Mouse (Mus musculus) forebrain, embryonic 15.5 days (tissue): ENCODE measurements around the gene Ren1. TPM values are rescaled to one million over a fixed set of nuclear protein-coding genes. Genes with fewer than 3 reads are reported as not detected.

Experiments used
- ATAC-seq: fragments of 200-750 bp; cut with Nextera tagmentation; replicated peaks from 2 replicates; pipeline ENCODE4 v1.8.0; 2017; ENCODE audit warnings: mild to moderate bottlenecking, moderate TSS enrichment, moderate library complexity
- H3K27ac ChIP-seq: fragments of 300-500 bp; sonication (generic); replicated peaks from 2 replicates; pipeline ENCODE4 v1.5.1; 2015; ENCODE audit warnings: mild to moderate bottlenecking, inconsistent platforms
- H3K27me3 ChIP-seq: fragments of 300-500 bp; sonication (generic); 2 replicates; pipeline ENCODE4 v1.6.1; 2015; ENCODE audit warnings: inconsistent platforms
- H3K36me3 ChIP-seq: fragments of 300-500 bp; sonication (generic); 2 replicates; pipeline ENCODE4 v1.6.1; 2015; ENCODE audit warnings: mild to moderate bottlenecking, inconsistent platforms
- H3K4me1 ChIP-seq: fragments of 300-500 bp; sonication (generic); 2 replicates; pipeline ENCODE4 v1.6.1; 2015; ENCODE audit warnings: inconsistent platforms
- H3K4me2 ChIP-seq: fragments of 300-500 bp; sonication (generic); replicated peaks from 2 replicates; pipeline ENCODE4 v1.6.1; 2015; ENCODE audit warnings: mild to moderate bottlenecking, inconsistent platforms
- H3K4me3 ChIP-seq: fragments of 300-500 bp; sonication (generic); 2 replicates; pipeline ENCODE4 v1.5.1; 2015; ENCODE audit warnings: mild to moderate bottlenecking, inconsistent platforms
- H3K9ac ChIP-seq: fragments of 300-500 bp; sonication (generic); replicated peaks from 2 replicates; pipeline ENCODE4 v1.6.1; 2015; ENCODE audit warnings: mild to moderate bottlenecking, inconsistent platforms
- H3K9me3 ChIP-seq: fragments of 300-500 bp; sonication (generic); 2 replicates; pipeline ENCODE4 v1.6.1; 2016; ENCODE audit warnings: inconsistent platforms
- WGBS: fragments of 180-500 bp; shearing (Covaris S2); methylation state at CpG from one replicate; pipeline ENCODE4 v1.1.7; 2015; ENCODE audit warnings: mixed read lengths; 5-methylcytosine and 5-hydroxymethylcytosine counted together
- polyA plus RNA-seq: library from polyadenylated mRNA; unstranded; fragments of >200 nt; fragmentation: Nextera tagmentation; extraction: Ambion mirVana; gene quantifications from 2 replicates; pipeline ENCODE4 v1.2.1, GENCODE M21; 2015

Ren1 gene
- polyA plus RNA-seq, 1 experiment from 2014 or later: not detected

GRCm38 (mm10) chr1:133404005-133404404 is 53.7 kb downstream of the Ren1 start:
- no peak overlapping the region for H3K4me2 ChIP-seq
- H3K27me3 ChIP-seq: no peaks in the 10 kb centered on the region
- no peak overlapping the region for H3K9ac ChIP-seq
- ATAC-seq: no peak
- H3K36me3 ChIP-seq: no peaks in the 10 kb centered on the region
- H3K27ac ChIP-seq: no peak overlapping the region
- 96% methylated on average over 4 of the region's 4 CpGs for WGBS
- H3K4me1 ChIP-seq: no peaks in the 10 kb centered on the region
- H3K4me3 ChIP-seq: no peak overlapping the region
- no peaks in the 10 kb centered on the region for H3K9me3 ChIP-seq

- WGBS: 89% methylated on average over 7 of the region's 7 CpGs
- Histone ChIP-seq H3K4me1 (0 out of 2 replicates have a peak, but pooled peaks cover 3% of the 10 kb centered on the region), H3K4me3 (no peak overlapping the region), H3K27ac (no peak overlapping the region), H3K9me3 (no peaks in the 10 kb centered on the region), H3K9ac (no peak overlapping the region), H3K27me3 (no peaks in the 10 kb centered on the region), H3K4me2 (no peak overlapping the region), H3K36me3 (no peaks in the 10 kb centered on the region)
- no peak for ATAC-seq
These were observed 56.3 kb downstream of the Ren1 start for GRCm38 (mm10) chr1:133406614-133407013.

- 0 out of 2 replicates have a peak, but pooled peaks cover 3% of the 10 kb centered on the region for H3K4me1 ChIP-seq
- H3K9me3 ChIP-seq: no peaks in the 10 kb centered on the region
- ATAC-seq: no peak
- no peak overlapping the region for H3K4me3 ChIP-seq
- H3K36me3 ChIP-seq: no peaks in the 10 kb centered on the region
- no peak overlapping the region for H3K9ac ChIP-seq
- no peak overlapping the region for H3K4me2 ChIP-seq
- no peak overlapping the region for H3K27ac ChIP-seq
- no peaks in the 10 kb centered on the region for H3K27me3 ChIP-seq
- 73% methylated on average over 6 of the region's 6 CpGs for WGBS
These were observed 57.1 kb downstream of the Ren1 start for GRCm38 (mm10) chr1:133407436-133407835.

- H3K4me1 ChIP-seq: 0 out of 2 replicates have a peak, but pooled peaks cover 3% of the 10 kb centered on the region
- H3K9ac ChIP-seq: no peak overlapping the region
- H3K4me3 ChIP-seq: no peak overlapping the region
- no peaks in the 10 kb centered on the region for H3K27me3 ChIP-seq
- H3K4me2 ChIP-seq: no peak overlapping the region
- no peaks in the 10 kb centered on the region for H3K9me3 ChIP-seq
- no peak for ATAC-seq
- 71% methylated on average over 9 of the region's 9 CpGs for WGBS
- H3K36me3 ChIP-seq: no peaks in the 10 kb centered on the region
- no peak overlapping the region for H3K27ac ChIP-seq
These were observed 58.0 kb downstream of the Ren1 start for GRCm38 (mm10) chr1:133408321-133408720.

- 21% methylated on average over 6 of the region's 6 CpGs for WGBS
- 0 out of 2 replicates have a peak, but pooled peaks cover 3% of the 10 kb centered on the region for H3K4me1 ChIP-seq
- no peak for ATAC-seq
These were observed 58.7 kb downstream of the Ren1 start for GRCm38 (mm10) chr1:133408880-133409516.

GRCm38 (mm10) chr1:133409786-133410185 is 59.5 kb downstream of the Ren1 start:
- Histone ChIP-seq H3K27me3 (no peaks in the 10 kb centered on the region), H3K36me3 (no peaks in the 10 kb centered on the region), H3K9me3 (no peaks in the 10 kb centered on the region), H3K4me2 (no peak overlapping the region), H3K4me3 (no peak overlapping the region), H3K27ac (no peak overlapping the region), H3K9ac (no peak overlapping the region), H3K4me1 (0 out of 2 replicates have a peak, but pooled peaks cover 3% of the 10 kb centered on the region)
- ATAC-seq: no peak
- WGBS: 76% methylated on average over 9 of the region's 9 CpGs

More at GRCm38 (mm10) chr1:133408880-133409516, 58.7 kb downstream of the Ren1 start:
- Histone ChIP-seq H3K27ac (no peak overlapping the region), H3K9me3 (no peaks in the 10 kb centered on the region), H3K9ac (no peak overlapping the region), H3K36me3 (no peaks in the 10 kb centered on the region), H3K27me3 (no peaks in the 10 kb centered on the region), H3K4me2 (no peak overlapping the region), H3K4me3 (no peak overlapping the region)

Other genes with a start within 250 kb of the Ren1 start
- 31.8 and 32.0 TPM in 2 replicates for gene Ppp1r15b, start 219.4 kb upstream of the Ren1 start, polyA plus RNA-seq
- gene Plekha6, start 186.3 kb upstream of the Ren1 start, polyA plus RNA-seq: 10.6 and 12.8 TPM in 2 replicates
- gene Golt1a, start 40.7 kb upstream of the Ren1 start, polyA plus RNA-seq: 0.32 TPM in 1 of 2 replicates, not detected in the other
- gene Kiss1, start 28.6 kb upstream of the Ren1 start, polyA plus RNA-seq: not detected in 2 replicates
- 5.2 and 5.9 TPM in 2 replicates for gene Etnk2, start 13.1 kb downstream of the Ren1 start, polyA plus RNA-seq
- gene Sox13, start 73.9 kb downstream of the Ren1 start, polyA plus RNA-seq: 4.6 and 5.1 TPM in 2 replicates